Mouse (Mus musculus) thymus, adult 2 months (tissue): ENCODE results near the gene Fry. TPM values are rescaled to one million over a fixed set of nuclear protein-coding genes. Genes with fewer than 3 reads are reported as not detected.

Source experiments
- DNase-seq: peaks from one replicate; pipeline ENCODE4 v3.0.0; 2021
- H3K27ac ChIP-seq: fragments of 200-500 bp; 2 replicates; pipeline ENCODE4 v1.5.1; 2012; ENCODE audit warnings: low read length, control low read depth; ENCODE audit not compliant: control insufficient read depth, insufficient read depth
- H3K27me3 ChIP-seq: fragments of 200-500 bp; 2 replicates; pipeline ENCODE4 v1.6.1; 2012; ENCODE audit warnings: mild to moderate bottlenecking, low read length, moderate library complexity, mixed read lengths; ENCODE audit not compliant: control insufficient read depth, insufficient read depth
- H3K36me3 ChIP-seq: fragments of 200-500 bp; 2 replicates; pipeline ENCODE4 v1.6.1; 2012; ENCODE audit warnings: mild to moderate bottlenecking, low read length, moderate library complexity; ENCODE audit not compliant: control insufficient read depth, insufficient read depth
- H3K4me1 ChIP-seq: fragments of 200-500 bp; replicated peaks from 2 replicates; pipeline ENCODE4 v1.6.1; 2012; ENCODE audit warnings: low read length; ENCODE audit not compliant: control insufficient read depth, insufficient read depth
- H3K4me3 ChIP-seq: fragments of 200-500 bp; 2 replicates; pipeline ENCODE4 v1.5.1; 2012; ENCODE audit warnings: mild to moderate bottlenecking, low read length, control low read depth, moderate library complexity; ENCODE audit not compliant: control insufficient read depth, insufficient read depth
- CTCF ChIP-seq: fragments of 200-500 bp; IDR thresholded peaks from 2 replicates; pipeline ENCODE4 v1.5.1; 2012; ENCODE audit warnings: mild to moderate bottlenecking, control low read depth, low read length, moderate library complexity, borderline replicate concordance; ENCODE audit not compliant: control insufficient read depth, poor library complexity, insufficient read depth; ENCODE audit errors: extremely low read depth
- POLR2A ChIP-seq: fragments of 200-500 bp; IDR thresholded peaks from 2 replicates; pipeline ENCODE4 v1.6.1; 2012; ENCODE audit warnings: mild to moderate bottlenecking, low read length, control low read depth, moderate library complexity; ENCODE audit not compliant: control insufficient read depth, poor library complexity, insufficient read depth; ENCODE audit errors: extremely low read depth
- WGBS: fragments of 180-500 bp; shearing (Covaris S2); methylation state at CpG from one replicate; pipeline ENCODE4 v1.1.7; 2018; 5-methylcytosine and 5-hydroxymethylcytosine counted together
- polyA plus RNA-seq: library from polyadenylated mRNA; depleted of rRNA; stranded (reverse); fragments of >200 nt; gene quantifications from 2 replicates; pipeline ENCODE4 v1.2.3, GENCODE M21; 2012

The Fry gene
- polyA plus RNA-seq, 1 experiment: 9.8 TPM

GRCm38 (mm10) chr5:150098754-150099153, 19.7 kb upstream of the Fry start:
- Histone ChIP-seq H3K4me3 (no peak overlapping the region), H3K36me3 (no peaks in the 10 kb centered on the region), H3K27ac (no peak overlapping the region), H3K4me1 (no peaks in the 10 kb centered on the region), H3K27me3 (no peaks in the 10 kb centered on the region)
- TF ChIP-seq POLR2A: no peak
- no peak for DNase-seq
- 95% methylated on average over 12 of the region's 12 CpGs for WGBS

GRCm38 (mm10) chr5:150101789-150102188, 16.7 kb upstream of the Fry start:
- H3K4me1 ChIP-seq: no peaks in the 10 kb centered on the region
- WGBS: 91% methylated on average over 11 of the region's 11 CpGs
- TF ChIP-seq CTCF (no peak), POLR2A (no peak)

GRCm38 (mm10) chr5:150106358-150106757, 12.1 kb upstream of the Fry start:
- TF ChIP-seq POLR2A (no peak), CTCF (no peak)
- 89% methylated on average over 7 of the region's 7 CpGs for WGBS
- no peak for DNase-seq
- Histone ChIP-seq H3K4me3 (no peak overlapping the region), H3K27me3 (no peaks in the 10 kb centered on the region), H3K4me1 (no peaks in the 10 kb centered on the region), H3K27ac (no peak overlapping the region), H3K36me3 (no peaks in the 10 kb centered on the region)

More at GRCm38 (mm10) chr5:150101789-150102188, 16.7 kb upstream of the Fry start:
- no peak for DNase-seq
- Histone ChIP-seq H3K36me3 (no peaks in the 10 kb centered on the region), H3K27me3 (no peaks in the 10 kb centered on the region), H3K4me3 (no peak overlapping the region), H3K27ac (no peak overlapping the region)

- DNase-seq: no peak
- Histone ChIP-seq H3K4me1 (peaks cover 4% of the 10 kb centered on the region; the same call in 1 of the 2 replicates), H3K27ac (no peak overlapping the region), H3K36me3 (no peaks in the 10 kb centered on the region), H3K4me3 (no peak overlapping the region), H3K27me3 (no peaks in the 10 kb centered on the region)
- TF ChIP-seq CTCF: no peak
- TF ChIP-seq POLR2A: no peak
- 76% methylated on average over 8 of the region's 8 CpGs for WGBS
Observed at GRCm38 (mm10) chr5:150111236-150111635, 7.2 kb upstream of the Fry start.

GRCm38 (mm10) chr5:150114007-150114406, 4.4 kb upstream of the Fry start:
- DNase-seq: peak; percentile 45
- TF ChIP-seq CTCF: no peak
- TF ChIP-seq POLR2A: no peak
- WGBS: 90% methylated on average over 7 of the region's 7 CpGs
- H3K27me3 ChIP-seq: no peaks in the 10 kb centered on the region
- H3K27ac ChIP-seq: no peak overlapping the region
- H3K4me1 ChIP-seq: peaks cover 12% of the 10 kb centered on the region
- H3K36me3 ChIP-seq: no peaks in the 10 kb centered on the region
- no peak overlapping the region for H3K4me3 ChIP-seq

GRCm38 (mm10) chr5:150114778-150115177, 3.7 kb upstream of the Fry start:
- DNase-seq: no peak
- Histone ChIP-seq H3K27me3 (no peaks in the 10 kb centered on the region), H3K4me1 (peaks cover 13% of the 10 kb centered on the region), H3K36me3 (no peaks in the 10 kb centered on the region), H3K4me3 (no peak overlapping the region), H3K27ac (no peak overlapping the region)
- no peak for TF ChIP-seq CTCF
- TF ChIP-seq POLR2A: no peak
- 93% methylated on average over 4 of the region's 4 CpGs for WGBS
